Mouse (Mus musculus) naive thymus-derived CD4-positive, alpha-beta T cell, adult 5 months (primary cell): Measurements from ENCODE around the gene Hsd17b7. TPM values are rescaled to one million over a fixed set of nuclear protein-coding genes. Genes with fewer than 3 reads are reported as not detected.

Experiments used
- polyA plus RNA-seq: library from polyadenylated mRNA; unstranded; fragments of 100-300 nt; shearing (Covaris generic); gene quantifications from one replicate; pipeline ENCODE4 v1.2.1, GENCODE M21; 2017

Hsd17b7 gene
- 9.7 TPM for polyA plus RNA-seq

DNA sequence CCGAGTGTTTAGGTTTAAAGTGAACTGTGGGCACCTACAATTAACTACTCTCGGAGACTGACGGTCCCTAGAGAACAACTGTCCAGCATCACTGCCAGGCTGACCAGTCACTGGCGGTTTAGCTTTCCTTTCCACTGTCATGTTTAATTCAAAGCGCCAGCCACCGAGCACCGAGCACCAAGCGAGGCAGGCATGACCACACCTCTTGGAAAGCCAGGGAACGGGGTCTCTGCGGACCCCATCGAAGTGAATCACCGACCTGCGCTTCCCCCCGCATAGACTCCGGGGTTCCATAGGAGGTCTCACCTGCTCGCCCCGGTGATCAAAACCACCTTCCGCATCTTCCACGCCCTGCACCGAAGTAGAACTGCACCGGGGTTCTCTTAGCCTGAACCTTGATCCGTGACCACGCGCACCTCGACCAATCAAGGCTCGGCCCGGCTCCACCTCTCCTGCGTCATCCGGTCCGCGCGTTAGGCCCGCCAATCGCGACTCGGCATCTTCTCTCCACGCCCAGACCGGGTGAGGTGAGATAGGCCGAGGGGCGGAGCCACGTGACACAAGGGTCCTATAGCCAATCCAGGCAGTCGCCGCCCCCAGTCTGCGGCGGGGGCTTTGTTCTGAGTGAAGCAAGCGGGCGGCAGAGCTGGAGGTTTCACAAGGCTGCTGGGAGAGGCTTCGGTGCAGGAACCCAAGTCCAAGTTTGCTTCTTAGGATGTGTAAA, at the start of gene Hsd17b7:
Hsd17b7 (minus strand) TSS at position 450 of the 724 bp plus-strand sequence.

DNA sequence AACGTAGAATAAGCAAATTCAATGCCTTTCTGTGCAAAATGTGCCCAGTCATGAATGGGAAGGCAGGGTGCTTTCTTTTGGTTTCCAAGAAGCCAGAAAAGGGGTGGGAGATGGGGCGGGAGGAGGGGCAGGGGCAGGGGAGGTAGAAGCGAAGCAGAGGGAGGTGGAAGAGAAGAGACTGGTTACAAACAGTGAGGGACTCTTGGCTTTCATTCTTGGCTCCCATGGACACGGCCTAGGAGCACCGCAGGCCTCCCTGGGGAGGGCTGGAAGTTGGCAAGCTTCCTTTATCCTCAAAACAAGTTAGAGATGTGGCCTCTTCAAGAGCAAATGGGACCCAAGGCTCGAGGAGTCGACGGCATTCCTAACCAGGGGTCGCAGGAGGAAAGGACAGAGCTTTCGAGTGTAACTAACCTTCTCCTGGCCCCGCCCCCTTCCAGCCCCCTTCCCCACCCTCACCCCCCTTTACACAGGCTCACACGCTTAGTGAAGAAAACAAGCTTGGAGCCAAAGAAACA, 40.5 kb downstream of the Hsd17b7 start, which contains the start of gene Ccdc190:
Ccdc190 (plus strand) TSS at position 195 of the 518 bp plus-strand sequence.

Other genes starting within 250 kb of the Hsd17b7 start
- gene Rgs4, start 221.6 kb downstream of the Hsd17b7 start, polyA plus RNA-seq = not detected
- gene Ccdc190, start 40.6 kb downstream of the Hsd17b7 start, polyA plus RNA-seq = not detected
- not detected for gene Ddr2, start 141.5 kb upstream of the Hsd17b7 start, polyA plus RNA-seq
- 59.7 TPM for gene Uap1, start 205.7 kb upstream of the Hsd17b7 start, polyA plus RNA-seq
- gene Uhmk1, start 246.2 kb upstream of the Hsd17b7 start, polyA plus RNA-seq = 40.9 TPM